9 mouse cellular contexts compared by ENCODE assay signal in the genomic region with DNA sequence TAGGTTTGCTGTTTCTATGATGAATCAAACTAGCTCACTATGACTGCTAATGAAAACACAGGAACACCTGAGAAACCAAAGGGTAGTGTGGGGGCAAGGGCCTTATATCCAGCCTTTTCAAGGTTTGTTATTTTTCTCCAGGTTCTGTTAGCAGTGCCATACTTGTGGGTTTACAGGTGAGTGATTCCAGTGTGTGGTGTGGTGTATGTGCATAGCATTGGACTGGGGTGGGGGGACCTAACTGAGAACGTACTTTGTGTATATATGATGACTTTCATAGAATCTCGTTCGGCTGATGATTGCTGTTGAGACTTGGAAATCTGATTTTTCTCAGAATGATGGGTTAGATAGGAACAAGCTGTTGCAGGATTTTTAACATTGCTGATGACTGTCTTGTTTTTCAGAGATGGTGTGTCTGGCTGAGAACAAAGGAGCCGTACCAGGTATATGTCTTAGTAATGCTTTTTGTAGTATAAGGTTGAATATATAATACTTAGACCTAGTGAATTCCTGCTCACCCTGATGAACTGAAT. TPM values are rescaled to one million over a fixed set of nuclear protein-coding genes. Genes with fewer than 3 reads are reported as not detected.
A peak's percentile ranks its signal among the peaks of the same experiment; 100 is the strongest.
DNase-seq lines count a peak whose midpoint lies in the region; ATAC-seq and TF ChIP-seq lines count a peak whose summit lies in the region.
"Had no signal": no experiment of that assay in that cellular context is flagged by ENCODE, and none has a peak within 500 bp of the region (broad histone marks: within the 10 kb centered on the region; RNA-seq: fewer than 3 reads in every experiment).

No protein-coding gene starts in this region.

- no peak for DNase-seq in gastrocnemius, adult 2 months
- DNase-seq in gastrocnemius, adult 18-20 months (ENCODE audit: low spot score) = no peak
- DNase-seq in G1E (ENCODE audit: low spot score) = no peak
- DNase-seq in midbrain, embryonic 11.5 days (ENCODE audit: low spot score, missing footprints) = peak; percentile 80
- DNase-seq in frontal cortex, adult 2 months (ENCODE audit: extremely low spot score in 1 of 2, low spot score in 1 of 2) = no peak
- no peak for DNase-seq in left cerebral cortex, postnatal 14 days (ENCODE audit: low spot score in 2 of 2)

- H3K4me2 ChIP-seq in hindbrain, embryonic 13.5 days = peak overlapping the region; percentile 76
- peak overlapping the region; percentile 67 for H3K4me2 ChIP-seq in midbrain, embryonic 11.5 days

- intact Hi-C loops in gastrocnemius, adult 2 months (cut with DNase I) = no loop called here
- intact Hi-C loops in left cerebral cortex, postnatal 14 days (cut with DNase I) = no loop called here

- no peak overlapping the region for H3K27ac ChIP-seq in gastrocnemius, adult 2 months
- 0 out of 2 replicates have a peak overlapping the region, but pooled peaks have one; percentile 84 for H3K27ac ChIP-seq in hindbrain, embryonic 13.5 days
- H3K27ac ChIP-seq in midbrain, embryonic 11.5 days (ENCODE audit: low read depth, low read length) = no peak overlapping the region
- H3K27ac ChIP-seq: layer of hippocampus, adult 2 months had no signal

- peaks cover 41% of the 10 kb centered on the region for H3K36me3 ChIP-seq in G1E (replicated peaks)
- H3K36me3 ChIP-seq in hindbrain, embryonic 13.5 days = peaks cover 28% of the 10 kb centered on the region
- peaks cover 8% of the 10 kb centered on the region for H3K36me3 ChIP-seq in midbrain, embryonic 11.5 days (ENCODE audit: control insufficient read depth, insufficient read depth, low read length)

- 54% methylated on average over 4 of the region's 4 CpGs for WGBS in hindbrain, embryonic 13.5 days
- WGBS in midbrain, embryonic 11.5 days = 55% methylated on average over 4 of the region's 4 CpGs

- ATAC-seq in G1E (ENCODE audit: extremely low read depth, insufficient number of reproducible peaks, low FRiP score, poor library complexity, severe bottlenecking) = no peak
- ATAC-seq in hindbrain, embryonic 13.5 days (ENCODE audit: low FRiP score) = no peak
- ATAC-seq in midbrain, embryonic 11.5 days (ENCODE audit: low FRiP score) = no peak
- ATAC-seq in cerebellum, adult (ENCODE audit: insufficient number of reproducible peaks, low FRiP score, low TSS enrichment) = no peak

- no peaks in the 10 kb centered on the region for H3K27me3 ChIP-seq in G1E (ENCODE audit: insufficient read depth, low read length)
- H3K27me3 ChIP-seq in hindbrain, embryonic 13.5 days = no peaks in the 10 kb centered on the region
- no peaks in the 10 kb centered on the region for H3K27me3 ChIP-seq in midbrain, embryonic 11.5 days (ENCODE audit: control insufficient read depth, insufficient read depth, low read length)

- peaks cover 32% of the 10 kb centered on the region for H3K4me1 ChIP-seq in G1E (ENCODE audit: insufficient read depth, low read depth, low read length)
- H3K4me1 ChIP-seq in hindbrain, embryonic 13.5 days (replicated peaks) = peaks cover 41% of the 10 kb centered on the region
- H3K4me1 ChIP-seq in midbrain, embryonic 11.5 days (ENCODE audit: control insufficient read depth, insufficient read depth, low read length) = peaks cover 14% of the 10 kb centered on the region

- no peak for TF ChIP-seq CTCF in gastrocnemius, adult 2 months (IDR thresholded peaks at IDR 0.05)
- no peak for TF ChIP-seq CTCF in G1E (IDR thresholded peaks at IDR 0.05; ENCODE audit: low read depth, low read length)

- H3K4me3 ChIP-seq in gastrocnemius, adult 2 months = peak overlapping the region; percentile 79
- peak overlapping the region; percentile 89 for H3K4me3 ChIP-seq in G1E (ENCODE audit: low read depth, low read length)
- peak overlapping the region; percentile 68 for H3K4me3 ChIP-seq in hindbrain, embryonic 13.5 days
- peak overlapping the region; percentile 90 for H3K4me3 ChIP-seq in midbrain, embryonic 11.5 days (ENCODE audit: low read depth, low read length)

- H3K9me3 ChIP-seq in G1E (replicated peaks) = no peaks in the 10 kb centered on the region
- H3K9me3 ChIP-seq in hindbrain, embryonic 13.5 days = no peaks in the 10 kb centered on the region
- no peaks in the 10 kb centered on the region for H3K9me3 ChIP-seq in midbrain, embryonic 11.5 days (ENCODE audit: control insufficient read depth, low read length)

- peak overlapping the region; percentile 96 for H3K9ac ChIP-seq in hindbrain, embryonic 13.5 days
- H3K9ac ChIP-seq in midbrain, embryonic 11.5 days (ENCODE audit: low read length) = peak overlapping the region; percentile 99; the same call in 1 of the 2 replicates

RNA-seq across cellular contexts. Expression of a gene that starts 2.0 kb away (rescaled TPM):
- total RNA-seq in gastrocnemius, adult 2 months (2021) = 10 to 100 TPM; 33.9 to 35.1 TPM
- total RNA-seq in gastrocnemius, adult 18-20 months (2021) = 10 to 100 TPM; 30.2 to 37.3 TPM
- 288 and 317 TPM in 2 replicates for total RNA-seq in G1E (2014; fragmentation: Nextera tagmentation)
- 217 and 282 TPM in 2 replicates for total RNA-seq in G1E (2017)
- 232 and 240 TPM in 2 replicates for polyA plus RNA-seq in G1E (2012)
- polyA plus RNA-seq in hindbrain, embryonic 13.5 days (2015; fragmentation: Nextera tagmentation; extraction: Ambion mirVana) = 153 and 163 TPM in 2 replicates
- 139 and 142 TPM in 2 replicates for polyA plus RNA-seq in midbrain, embryonic 11.5 days (2014; fragmentation: Nextera tagmentation; extraction: Ambion mirVana)
- 183 and 188 TPM in 2 replicates for polyA plus RNA-seq in frontal cortex, adult 2 months (2012; rRNA removed)
- total RNA-seq in left cerebral cortex, postnatal 14 days (2021) = 100 to 1,000 TPM; 182 to 189 TPM

RNA-seq across cellular contexts. Expression of a gene that starts 10.5 kb away (rescaled TPM):
- total RNA-seq in gastrocnemius, adult 2 months (2021) = 10 to 100 TPM; 15.4 to 16.4 TPM
- 10 to 100 TPM; 16.4 to 16.9 TPM for total RNA-seq in gastrocnemius, adult 18-20 months (2021)
- total RNA-seq in G1E (2014; fragmentation: Nextera tagmentation) = 124 and 180 TPM in 2 replicates
- total RNA-seq in G1E (2017) = 75.0 and 135 TPM in 2 replicates
- 37.8 and 46.5 TPM in 2 replicates for polyA plus RNA-seq in G1E (2012)
- 82.6 and 89.9 TPM in 2 replicates for polyA plus RNA-seq in hindbrain, embryonic 13.5 days (2015; fragmentation: Nextera tagmentation; extraction: Ambion mirVana)
- polyA plus RNA-seq in midbrain, embryonic 11.5 days (2014; fragmentation: Nextera tagmentation; extraction: Ambion mirVana) = 74.2 and 83.7 TPM in 2 replicates
- 48.9 and 49.2 TPM in 2 replicates for polyA plus RNA-seq in frontal cortex, adult 2 months (2012; rRNA removed)
- total RNA-seq in left cerebral cortex, postnatal 14 days (2021) = 10 to 100 TPM; 42.3 to 43.9 TPM

RNA-seq across cellular contexts. Expression of a gene that starts 15.4 kb away (rescaled TPM):
- not detected for total RNA-seq in gastrocnemius, adult 2 months (2021)
- 1 to 10 TPM in 1 of 2 experiments, not detected in 1; 1.0 TPM for total RNA-seq in gastrocnemius, adult 18-20 months (2021)
- total RNA-seq in G1E (2014; fragmentation: Nextera tagmentation) = 2.5 and 5.3 TPM in 2 replicates
- total RNA-seq in G1E (2017) = 3.3 and 4.5 TPM in 2 replicates
- polyA plus RNA-seq in G1E (2012) = 0.81 and 0.99 TPM in 2 replicates
- 1.9 and 3.0 TPM in 2 replicates for polyA plus RNA-seq in hindbrain, embryonic 13.5 days (2015; fragmentation: Nextera tagmentation; extraction: Ambion mirVana)
- 1.5 and 2.7 TPM in 2 replicates for polyA plus RNA-seq in midbrain, embryonic 11.5 days (2014; fragmentation: Nextera tagmentation; extraction: Ambion mirVana)
- polyA plus RNA-seq in frontal cortex, adult 2 months (2012; rRNA removed) = 0.34 and 0.92 TPM in 2 replicates
- not detected for total RNA-seq in left cerebral cortex, postnatal 14 days (2021)

RNA-seq across cellular contexts. Expression of a gene that starts 16.1 kb away (rescaled TPM):
- 10 to 100 TPM; 20.8 to 22.1 TPM for total RNA-seq in gastrocnemius, adult 2 months (2021)
- 10 to 100 TPM; 16.0 to 16.6 TPM for total RNA-seq in gastrocnemius, adult 18-20 months (2021)
- total RNA-seq in G1E (2014; fragmentation: Nextera tagmentation) (61.1 and 84.0 TPM in 2 replicates), G1E (2017) (62.8 and 73.2 TPM in 2 replicates)
- polyA plus RNA-seq in G1E (2012) = 12.9 and 13.2 TPM in 2 replicates
- 120 and 128 TPM in 2 replicates for polyA plus RNA-seq in hindbrain, embryonic 13.5 days (2015; fragmentation: Nextera tagmentation; extraction: Ambion mirVana)
- 85.6 and 94.7 TPM in 2 replicates for polyA plus RNA-seq in midbrain, embryonic 11.5 days (2014; fragmentation: Nextera tagmentation; extraction: Ambion mirVana)
- polyA plus RNA-seq in frontal cortex, adult 2 months (2012; rRNA removed) = 111 and 130 TPM in 2 replicates
- total RNA-seq in left cerebral cortex, postnatal 14 days (2021) = 10 to 100 TPM; 63.6 to 64.6 TPM

RNA-seq across cellular contexts. Expression of a gene that starts 31.7 kb away (rescaled TPM):
- 10 to 100 TPM; 37.8 to 41.5 TPM for total RNA-seq in gastrocnemius, adult 2 months (2021)
- total RNA-seq in gastrocnemius, adult 18-20 months (2021) = 10 to 100 TPM; 27.5 to 31.3 TPM
- total RNA-seq in G1E (2014; fragmentation: Nextera tagmentation) (445 and 456 TPM in 2 replicates), G1E (2017) (175 and 184 TPM in 2 replicates)
- 35.9 and 39.7 TPM in 2 replicates for polyA plus RNA-seq in G1E (2012)
- polyA plus RNA-seq in hindbrain, embryonic 13.5 days (2015; fragmentation: Nextera tagmentation; extraction: Ambion mirVana) = 168 and 170 TPM in 2 replicates
- polyA plus RNA-seq in midbrain, embryonic 11.5 days (2014; fragmentation: Nextera tagmentation; extraction: Ambion mirVana) = 209 and 235 TPM in 2 replicates
- polyA plus RNA-seq in frontal cortex, adult 2 months (2012; rRNA removed) = 128 and 139 TPM in 2 replicates
- 10 to 100 TPM; 61.9 to 73.6 TPM for total RNA-seq in left cerebral cortex, postnatal 14 days (2021)

Comparison
In these comparisons a context has a peak if more than half of its experiments do, and no peak if none do; other contexts are left out.
1. RNA of a gene that starts 2.0 kb away (total RNA-seq): 217 to 317 TPM in G1E and 182 to 189 TPM in left cerebral cortex, postnatal 14 days; 30.2 to 37.3 TPM in gastrocnemius, adult 18-20 months and 33.9 to 35.1 TPM in gastrocnemius, adult 2 months; every median in the first group is over 4 times any median in the second.
2. Peak in every context shown above with its lines, with median percentiles within 50 percentile points of each other: H3K4me3 ChIP-seq.